Mouse (Mus musculus) gastrocnemius, postnatal 10 days (tissue): ENCODE results near the gene Patl2. TPM values are rescaled to one million over a fixed set of nuclear protein-coding genes. Genes with fewer than 3 reads are reported as not detected.
"Not testable (repeated sequence)": the region's sequence is repeated elsewhere in the genome, so short reads cannot be mapped to it uniquely, and the experiment has no call there.

Experiments used
- DNase-seq: peaks from one replicate; pipeline ENCODE4 v3.0.0; 2021; ENCODE audit warnings: mixed read lengths
- total RNA-seq, 2 experiments: library from RNA; stranded (reverse); gene quantifications; 2 replicates each; pipeline ENCODE4 v1.2.3; 2021

Gene Patl2
- total RNA-seq, 2 experiments from 2014 or later = not detected

DNA sequence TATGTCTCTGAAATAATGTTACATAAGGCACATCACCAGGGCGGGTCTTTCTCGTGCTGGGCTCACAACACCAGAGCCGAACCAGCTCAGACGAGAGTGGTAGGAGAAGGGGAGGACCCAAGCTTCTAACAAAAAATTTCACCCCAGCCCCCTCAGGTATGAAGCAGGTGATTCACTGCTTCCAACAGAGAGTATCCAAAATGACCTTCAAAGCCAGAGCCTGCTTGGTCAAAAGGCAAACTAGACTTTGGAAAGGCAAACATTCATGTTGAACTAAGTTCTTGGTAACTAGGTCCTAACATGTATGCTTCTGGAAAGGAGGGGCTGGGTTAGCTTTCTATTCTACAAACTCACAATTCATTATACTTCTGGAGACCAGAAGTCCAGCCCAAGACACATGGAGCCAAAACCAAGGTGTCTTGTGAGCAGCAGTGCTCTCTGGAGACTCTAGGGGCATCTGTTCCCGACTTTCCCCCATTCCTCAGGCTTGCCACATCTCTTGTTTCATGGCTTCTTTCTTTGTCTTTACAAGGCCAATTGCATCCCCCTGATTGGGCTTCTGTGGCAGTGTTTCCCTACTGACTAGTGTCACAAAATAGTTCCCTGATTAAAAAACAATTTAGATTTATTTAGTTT lies 44.5 kb downstream of the Patl2 start:
- DNase-seq = no peak

DNA sequence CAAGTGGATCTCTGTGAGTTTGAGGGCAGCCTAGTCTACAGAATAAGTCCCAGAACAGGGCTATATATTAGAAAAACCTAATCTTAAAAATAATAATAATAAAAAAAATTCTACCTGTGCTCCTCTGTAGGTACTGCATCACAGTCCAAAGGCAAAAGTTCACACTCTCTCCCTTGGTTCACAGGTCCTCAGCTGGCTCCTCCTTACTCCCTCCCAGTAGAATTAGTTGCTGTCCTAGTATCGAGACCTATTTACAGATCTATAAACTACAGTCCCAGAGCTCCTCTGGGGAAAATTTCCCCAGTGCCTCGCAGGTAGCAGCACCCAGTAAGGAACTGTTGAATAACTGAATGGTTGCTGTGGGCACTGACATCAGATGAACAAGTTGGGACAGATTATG lies 45.2 kb downstream of the Patl2 start:
- DNase-seq = no peak

DNA sequence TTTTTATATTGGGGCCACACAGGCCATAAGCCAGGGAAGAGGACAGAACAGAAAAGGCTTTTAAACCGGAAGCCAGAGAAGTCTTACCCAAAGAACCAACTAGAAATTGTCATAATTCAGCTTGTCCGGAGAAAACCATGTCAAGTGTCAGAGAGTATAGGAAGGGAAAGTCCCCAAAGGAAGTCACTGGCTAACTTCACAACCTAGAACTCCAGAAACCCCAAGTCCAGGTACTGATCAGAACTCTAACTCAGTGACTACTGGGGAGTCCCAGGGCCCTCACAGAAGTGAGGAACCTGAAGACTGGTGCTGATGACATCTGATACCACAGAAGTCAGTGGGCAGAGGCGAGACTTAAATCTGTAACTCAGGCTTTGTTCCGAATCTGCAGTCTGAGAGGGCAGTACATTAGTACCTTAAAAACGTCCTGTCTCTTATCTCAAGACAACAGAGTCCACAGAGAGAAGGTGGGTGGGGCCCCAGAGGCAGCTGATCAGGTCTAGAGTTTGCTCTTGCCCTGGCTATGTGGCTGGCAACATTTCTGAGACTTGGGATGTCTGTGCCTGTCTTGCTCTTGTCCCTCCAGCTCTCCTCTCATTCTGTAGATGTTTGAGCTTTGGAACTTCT lies 48.0 kb downstream of the Patl2 start:
- no peak for DNase-seq

DNA sequence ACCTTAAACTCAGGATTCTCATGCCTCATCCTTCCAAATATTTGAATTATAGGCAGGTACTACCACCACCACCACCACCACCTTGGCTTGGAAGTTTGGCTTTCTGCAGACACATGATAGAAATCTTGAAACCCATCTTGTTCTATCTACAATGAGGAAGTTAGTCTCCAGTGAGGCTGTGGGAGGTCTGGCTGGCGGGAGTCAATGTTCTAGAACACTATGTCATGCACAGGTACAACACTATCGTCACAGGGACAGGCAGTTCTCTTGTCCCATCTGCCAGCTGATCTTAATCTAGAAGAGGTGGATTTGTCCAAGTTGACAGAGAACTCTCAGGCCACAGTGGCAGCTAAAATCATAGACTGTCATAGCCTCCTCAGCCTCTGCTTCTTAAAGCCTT lies 53.4 kb downstream of the Patl2 start:
- DNase-seq = no peak

DNA sequence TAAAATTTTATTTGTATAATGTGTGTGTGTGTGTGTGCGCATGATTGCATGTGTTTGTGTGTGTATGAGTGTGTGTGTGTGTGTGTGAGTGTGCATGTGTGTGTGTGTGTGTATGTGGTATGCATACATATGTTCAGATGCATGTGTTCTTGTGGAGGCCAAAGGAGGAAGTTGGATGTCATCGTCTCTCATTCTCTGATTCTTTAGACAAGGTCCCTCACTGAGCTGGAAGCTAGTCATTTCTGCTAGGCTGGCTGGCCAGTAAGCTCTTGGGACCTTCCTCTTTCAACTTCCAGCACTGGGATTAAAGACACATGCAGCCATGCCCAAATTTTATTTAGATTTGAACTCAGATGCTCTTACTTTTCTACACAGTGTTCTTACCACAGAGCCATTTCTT lies 53.9 kb downstream of the Patl2 start:
- DNase-seq = no peak

DNA sequence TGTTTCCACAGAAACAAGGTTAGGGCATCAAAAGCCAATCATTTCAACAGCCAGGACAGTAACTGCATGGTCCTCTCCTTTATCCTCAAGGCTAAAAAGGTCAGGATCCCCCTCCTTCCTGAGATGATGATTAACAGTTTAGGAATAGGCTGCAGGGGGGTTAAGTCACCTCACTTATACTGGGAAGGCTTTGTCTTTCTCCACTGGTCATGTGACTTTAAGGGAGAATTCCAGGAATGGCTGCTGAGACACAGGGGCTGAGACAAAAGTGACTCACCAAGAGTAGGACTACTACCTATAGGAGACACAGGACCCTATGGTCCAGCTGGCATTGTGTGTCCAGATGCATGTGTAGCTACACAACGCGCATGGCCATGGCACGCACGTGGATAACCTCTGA lies 58.4 kb downstream of the Patl2 start:
- DNase-seq = no peak

DNA sequence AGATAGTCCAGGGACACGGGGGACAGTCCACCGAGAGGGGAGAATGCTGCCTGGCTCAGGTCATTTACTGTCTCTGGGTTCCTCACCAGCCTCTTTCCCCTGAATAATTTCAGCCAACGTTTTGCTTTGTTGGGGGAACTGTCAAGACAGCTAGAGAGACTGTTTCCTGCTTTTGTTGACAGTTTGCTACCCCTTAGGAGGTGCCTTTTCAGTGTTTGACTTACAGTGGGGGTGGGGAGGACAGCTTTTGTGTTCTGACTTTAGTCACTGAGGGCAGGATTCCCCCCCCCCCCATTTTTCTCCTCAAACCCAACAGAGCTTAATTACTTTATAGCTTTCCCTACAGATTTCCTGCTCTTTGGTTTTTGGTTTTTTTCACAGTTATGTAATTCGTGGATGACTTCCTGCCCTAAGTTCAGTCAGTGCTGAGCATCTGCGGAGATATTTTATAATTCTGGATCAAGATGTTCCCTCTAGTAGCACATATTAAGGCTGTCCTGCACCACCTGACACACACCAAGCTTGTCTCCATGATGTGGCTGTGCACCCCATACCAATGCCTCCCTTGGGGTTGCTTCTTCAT lies 59.1 kb downstream of the Patl2 start:
- DNase-seq = no peak

DNA sequence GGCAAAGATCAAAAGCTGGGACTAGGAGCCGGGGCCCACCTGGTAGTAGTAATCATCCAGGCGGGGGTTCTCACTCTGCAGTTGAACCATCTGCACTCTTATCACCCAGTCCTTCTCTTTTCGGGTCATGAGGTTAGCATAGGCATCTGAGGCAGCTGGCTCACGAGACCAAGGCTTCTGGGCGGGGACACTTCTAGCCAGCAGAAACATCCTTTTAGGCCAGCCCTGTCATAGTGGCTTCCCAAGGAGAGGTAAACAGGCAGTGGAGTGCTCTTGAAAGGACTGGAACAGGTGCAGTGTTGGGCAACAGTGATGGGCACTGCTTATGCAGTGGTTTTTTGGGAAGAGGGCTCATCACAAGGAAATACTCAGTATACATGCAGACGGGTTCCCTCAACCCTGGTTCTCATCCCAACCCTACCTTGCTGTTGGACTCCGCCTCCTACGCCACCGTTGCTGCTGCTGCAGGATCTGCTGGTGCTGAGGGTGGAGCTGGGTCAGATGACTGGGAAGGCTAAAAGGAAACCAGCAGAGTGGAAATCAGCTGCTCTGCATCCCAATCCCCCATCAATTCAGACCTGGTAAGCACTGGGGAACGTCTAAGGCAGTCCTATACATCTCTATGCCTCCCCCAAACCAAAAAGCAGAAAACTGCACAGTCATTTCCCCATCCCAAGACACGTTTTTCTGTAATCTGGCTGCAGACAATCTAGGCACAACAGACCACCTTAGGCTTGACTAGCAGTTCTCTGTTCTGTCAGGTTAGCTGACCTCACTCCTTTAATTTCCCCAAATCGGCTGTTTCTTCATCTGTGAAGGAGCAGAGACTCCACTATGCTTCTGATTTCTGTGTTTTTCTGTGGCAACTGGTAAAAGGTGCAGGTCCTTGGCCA lies 60.1 kb downstream of the Patl2 start:
- no peak for DNase-seq

DNA sequence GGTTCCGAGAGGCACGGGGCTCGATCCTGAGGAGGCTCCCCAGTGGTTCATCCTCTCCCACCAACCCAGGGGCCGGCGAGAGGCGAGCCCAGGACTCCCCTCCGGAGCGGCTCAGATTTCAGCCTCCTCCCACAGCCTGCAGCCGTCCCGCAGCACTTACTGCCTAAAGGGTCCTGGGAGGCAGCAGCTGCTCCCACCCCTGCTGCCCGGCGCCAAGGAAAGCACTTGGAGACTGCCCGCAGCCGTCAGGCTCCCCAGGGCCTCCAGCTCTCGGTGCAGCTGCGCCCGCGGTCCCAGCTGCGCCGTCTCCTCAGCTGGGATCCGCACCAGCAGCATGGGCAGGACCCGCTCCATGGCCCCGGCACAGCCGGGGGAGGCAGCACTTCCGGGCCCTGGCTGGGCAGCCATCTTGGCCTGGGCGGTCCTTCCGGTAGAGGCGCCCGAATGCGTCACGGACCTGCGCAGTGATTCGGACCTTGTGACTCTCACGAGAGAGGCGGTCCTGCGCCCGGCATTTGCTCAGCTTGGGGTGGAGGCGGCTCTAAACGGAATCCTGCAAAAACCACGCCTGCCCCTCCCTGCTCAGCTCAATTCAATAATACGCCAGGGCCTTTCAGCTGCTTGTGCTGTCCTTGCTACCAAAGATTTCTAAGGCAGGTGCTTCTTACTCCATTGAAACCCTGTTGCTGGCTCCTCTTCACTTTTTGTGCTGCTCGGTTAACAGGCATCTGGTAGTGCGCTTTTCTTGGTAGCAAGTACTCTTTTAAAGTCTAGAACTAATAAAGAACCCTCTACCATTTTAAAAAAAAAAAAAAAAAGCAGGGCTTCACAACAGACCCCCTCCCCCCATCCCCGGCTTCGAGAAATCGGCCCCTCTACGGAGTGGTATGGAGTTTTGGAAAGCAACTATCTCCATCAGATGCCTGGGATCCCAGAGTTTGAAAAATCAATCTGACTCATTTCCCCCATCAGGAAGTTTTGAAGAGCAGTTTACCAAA lies 67.7 kb downstream of the Patl2 start, which contains the start of gene Spg11:
Gene Spg11, minus strand, starts transcription at position 426 of the 998 bp plus-strand sequence.
- peak; percentile 97 for DNase-seq

DNA sequence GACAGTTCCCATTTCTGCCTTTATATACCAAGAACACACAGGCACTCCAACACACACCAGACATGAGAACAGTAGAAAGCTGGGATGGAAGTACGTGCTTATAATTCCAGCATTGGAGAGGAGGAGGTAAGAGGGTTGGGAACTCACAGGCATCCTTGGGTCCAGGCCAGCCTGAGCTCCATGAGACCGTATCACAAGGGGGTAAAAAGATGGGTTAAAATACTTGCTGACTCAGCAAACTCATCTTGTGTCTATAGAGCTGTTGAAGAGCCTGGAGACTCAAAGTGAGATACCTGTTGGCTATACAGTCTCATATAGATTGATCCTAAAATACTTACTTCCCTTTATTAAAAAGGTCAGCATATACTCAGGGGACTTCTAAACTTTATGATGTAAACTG lies 69.1 kb downstream of the Patl2 start:
- DNase-seq = no peak

DNA sequence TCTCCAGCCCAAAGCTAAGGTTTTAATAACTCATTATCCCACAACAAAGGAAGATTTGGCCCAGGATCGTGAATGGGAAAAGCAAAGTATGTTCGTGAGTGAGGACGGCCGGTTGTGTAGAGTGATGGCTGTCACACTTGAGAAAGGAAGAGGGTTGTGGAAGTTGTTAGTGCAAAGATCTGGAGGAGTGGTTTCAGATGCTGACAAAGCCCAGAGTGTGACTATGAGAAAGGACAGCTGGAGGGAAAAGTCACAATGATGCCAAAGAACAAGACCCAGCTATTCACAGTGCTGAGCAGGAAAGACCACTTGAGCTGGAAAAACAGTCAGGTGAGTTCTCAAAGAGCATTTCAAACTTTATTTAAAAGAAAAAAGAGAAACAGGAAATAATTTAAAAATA lies 76.3 kb downstream of the Patl2 start:
- no peak for DNase-seq

DNA sequence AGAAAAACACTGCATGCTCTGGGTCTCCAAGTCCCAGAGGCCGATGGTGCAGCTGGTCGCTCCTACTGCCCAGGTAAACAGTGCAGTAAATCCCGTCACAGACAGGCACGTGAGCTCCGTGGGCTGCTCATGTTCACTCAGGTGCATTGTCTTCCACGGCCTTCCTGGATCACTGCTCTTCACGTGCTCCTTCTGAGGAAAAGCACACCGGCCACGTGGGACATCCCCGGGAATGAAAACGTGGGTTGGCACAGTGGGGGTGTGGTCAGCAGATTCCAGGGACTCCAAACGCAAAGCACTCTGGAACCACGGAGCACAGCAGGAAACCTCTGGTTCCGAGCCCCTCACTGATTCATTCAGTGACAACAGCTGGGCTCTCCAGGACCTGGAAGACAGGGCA lies 77.9 kb downstream of the Patl2 start:
- no peak for DNase-seq

DNA sequence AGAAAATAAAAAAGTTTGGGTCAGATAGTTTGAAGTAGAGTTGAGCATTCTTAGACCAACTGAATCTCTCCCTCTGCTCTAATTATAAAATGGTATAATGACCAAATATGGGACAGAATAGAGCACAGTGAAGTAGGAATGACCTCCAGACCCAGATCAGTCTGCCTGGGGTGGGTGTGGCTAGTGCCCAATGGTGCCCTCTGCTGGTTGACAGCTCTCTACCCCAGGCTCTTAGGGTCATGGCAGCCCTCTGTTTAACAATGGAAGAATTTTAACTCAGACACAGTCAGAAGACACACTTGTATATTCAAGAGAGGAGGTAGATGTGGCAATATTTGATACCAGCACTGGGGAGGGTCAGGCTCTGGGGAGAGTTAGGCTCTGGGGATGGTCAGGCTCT lies 83.9 kb downstream of the Patl2 start:
- peak; percentile 23 for DNase-seq

DNA sequence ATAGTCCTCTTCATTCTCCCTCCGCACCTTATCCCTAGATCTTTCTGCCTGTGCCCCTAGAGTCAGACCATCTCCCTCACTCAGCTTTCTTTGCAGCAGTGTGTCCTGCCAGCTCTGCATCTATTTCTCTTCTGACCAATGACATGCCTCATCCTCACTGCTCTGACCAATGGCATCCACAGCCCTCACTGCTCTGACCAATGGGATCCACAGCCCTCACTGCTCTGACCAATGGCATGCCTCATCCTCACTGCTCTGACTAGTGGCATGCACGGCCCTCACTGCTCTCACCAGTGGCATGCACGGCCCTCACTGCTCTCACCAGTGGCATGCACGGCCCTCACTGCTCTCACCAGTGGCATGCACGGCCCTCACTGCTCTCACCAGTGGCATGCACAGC lies 88.3 kb downstream of the Patl2 start:
- not testable (repeated sequence) for DNase-seq

DNA sequence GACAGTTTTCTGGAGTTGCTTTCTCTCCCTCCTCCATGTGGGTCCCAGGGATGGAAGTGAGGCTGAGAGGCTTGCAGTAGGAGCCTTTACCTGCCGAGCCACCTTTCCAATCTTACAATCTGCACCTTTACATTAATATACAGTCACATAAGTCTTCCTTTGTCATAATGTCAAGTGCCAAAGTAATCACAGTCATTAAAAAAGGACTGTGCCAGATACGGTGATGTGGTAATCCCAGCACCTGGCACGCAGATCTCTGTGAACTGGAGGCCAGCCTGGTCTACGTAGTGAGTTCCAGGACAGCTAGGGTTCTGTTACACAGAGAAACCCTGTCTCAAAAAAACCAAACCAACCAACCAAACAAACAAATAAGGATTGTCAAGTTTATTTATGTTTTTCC lies 92.1 kb downstream of the Patl2 start:
- no peak for DNase-seq

DNA sequence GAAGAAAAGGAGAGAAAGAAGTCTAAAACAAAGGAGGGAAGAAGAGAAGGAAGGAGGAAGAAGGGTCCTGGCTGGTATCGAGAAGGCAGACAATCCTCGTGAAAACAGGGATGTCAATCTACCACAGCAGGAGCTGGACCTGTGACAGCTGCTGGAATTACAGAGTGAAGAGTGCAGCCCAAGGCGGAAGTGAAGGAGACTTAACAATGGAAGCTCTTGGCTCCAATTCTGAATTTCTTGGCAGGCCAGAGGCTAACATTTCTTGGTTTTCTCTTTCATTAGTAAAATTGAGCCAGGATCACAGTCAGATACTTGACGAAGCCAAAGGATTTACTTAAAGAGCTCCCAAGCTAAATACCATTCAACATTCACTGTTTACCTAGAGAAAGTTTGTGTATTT lies 99.5 kb downstream of the Patl2 start:
- DNase-seq = peak; percentile 28

DNA sequence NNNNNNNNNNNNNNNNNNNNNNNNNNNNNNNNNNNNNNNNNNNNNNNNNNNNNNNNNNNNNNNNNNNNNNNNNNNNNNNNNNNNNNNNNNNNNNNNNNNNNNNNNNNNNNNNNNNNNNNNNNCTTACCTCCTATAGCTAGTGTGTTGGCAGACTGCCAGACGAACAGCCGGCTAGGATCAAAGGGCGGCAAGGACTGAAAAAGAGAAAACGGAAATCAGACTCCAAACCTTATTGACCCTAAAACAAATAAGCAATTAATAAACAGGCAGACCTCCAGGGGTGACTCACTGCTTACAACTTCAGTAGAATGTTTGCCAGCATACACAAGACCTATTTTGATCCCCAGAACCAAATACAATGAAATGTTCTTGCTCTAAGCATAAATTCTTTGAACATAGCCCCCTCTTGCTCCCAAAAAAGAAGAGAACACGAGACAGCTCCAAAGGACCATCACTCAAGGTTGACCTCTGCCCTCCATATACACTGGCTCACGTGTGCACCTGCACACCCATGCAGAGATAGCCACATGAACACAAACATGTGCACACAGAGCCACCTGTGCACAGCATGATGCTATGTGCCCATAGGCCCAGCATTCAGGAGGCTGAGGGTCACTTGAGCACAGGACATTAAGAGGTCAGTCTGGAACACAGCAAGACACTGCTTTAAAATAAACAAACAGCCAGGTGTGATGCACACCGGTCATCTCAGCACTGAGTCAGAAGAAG lies 104.1 kb downstream of the Patl2 start:
- no peak for DNase-seq
